Comparison of ENCODE assay signal across 12 mouse cellular contexts in genomic region chr11:19964333-19964732, GRCm38 (mm10). TPM values are rescaled to one million over a fixed set of nuclear protein-coding genes. Genes with fewer than 3 reads are reported as not detected.
A peak's percentile ranks its signal among the peaks of the same experiment; 100 is the strongest.
DNase-seq lines count a peak whose midpoint lies in the region; ATAC-seq and TF ChIP-seq lines count a peak whose summit lies in the region.
"Had no signal": no experiment of that assay in that cellular context is flagged by ENCODE, and none has a peak within 500 bp of the region (broad histone marks: within the 10 kb centered on the region; RNA-seq: fewer than 3 reads in every experiment).

No protein-coding gene starts in this region.

- peaks cover 14% of the 10 kb centered on the region for H3K4me1 ChIP-seq in hindbrain, embryonic 14.5 days (replicated peaks; ENCODE audit: control insufficient read depth, insufficient read depth, low read length)
- no peaks in the 10 kb centered on the region for H3K4me1 ChIP-seq in hindbrain, embryonic 11.5 days (replicated peaks; ENCODE audit: control insufficient read depth, insufficient read depth, low read length)
- H3K4me1 ChIP-seq in cortical plate, adult 2 months (ENCODE audit: control insufficient read depth, insufficient read depth, low read length): peaks cover 12% of the 10 kb centered on the region; the same call in 1 of the 2 replicates
- H3K4me1 ChIP-seq in embryonic facial prominence, embryonic 15.5 days: peaks cover 60% of the 10 kb centered on the region
- peaks cover 45% of the 10 kb centered on the region for H3K4me1 ChIP-seq in limb, embryonic 15.5 days

- H3K27ac ChIP-seq in hindbrain, embryonic 14.5 days: 0 out of 2 replicates have a peak overlapping the region, but pooled peaks have one; percentile 14
- no peak overlapping the region for H3K27ac ChIP-seq in hindbrain, embryonic 11.5 days (ENCODE audit: low read depth, low read length)
- H3K27ac ChIP-seq in cortical plate, adult 2 months (ENCODE audit: insufficient read depth, low read length): peak overlapping the region; percentile 36; the same call in 1 of the 2 replicates
- peak overlapping the region; percentile 68; the same call in 1 of the 2 replicates for H3K27ac ChIP-seq in embryonic facial prominence, embryonic 15.5 days (replicated peaks)
- H3K27ac ChIP-seq in limb, embryonic 15.5 days: peak overlapping the region; percentile 28; the same call in 1 of the 2 replicates

- no peak overlapping the region for H3K9ac ChIP-seq in hindbrain, embryonic 14.5 days
- no peak overlapping the region for H3K9ac ChIP-seq in hindbrain, embryonic 11.5 days (ENCODE audit: low read depth, low read length)
- H3K9ac ChIP-seq in embryonic facial prominence, embryonic 15.5 days: no peak overlapping the region
- no peak overlapping the region for H3K9ac ChIP-seq in limb, embryonic 15.5 days
- H3K9ac ChIP-seq: limb, embryonic 13.5 days; midbrain, embryonic 12.5 days had no signal

- ATAC-seq in hindbrain, embryonic 14.5 days (ENCODE audit: low FRiP score): no peak
- no peak for ATAC-seq in hindbrain, embryonic 11.5 days (ENCODE audit: low FRiP score)
- ATAC-seq in embryonic facial prominence, embryonic 15.5 days (ENCODE audit: insufficient number of reproducible peaks, low FRiP score, low TSS enrichment, low read depth): no peak
- no peak for ATAC-seq in limb, embryonic 15.5 days (ENCODE audit: insufficient number of reproducible peaks, low FRiP score, low TSS enrichment, low read depth)
- no peak for ATAC-seq in megakaryocyte progenitor cell, adult 5-6 weeks (replicated peaks; ENCODE audit: poor library complexity)

- 90% methylated on average over 5 of the region's 5 CpGs for WGBS in hindbrain, embryonic 14.5 days
- 89% methylated on average over 5 of the region's 5 CpGs for WGBS in hindbrain, embryonic 11.5 days
- WGBS in embryonic facial prominence, embryonic 15.5 days: 78% methylated on average over 5 of the region's 5 CpGs
- 73% methylated on average over 5 of the region's 5 CpGs for WGBS in limb, embryonic 15.5 days

- no peak overlapping the region for H3K4me3 ChIP-seq in hindbrain, embryonic 14.5 days (replicated peaks; ENCODE audit: low read length)
- H3K4me3 ChIP-seq in hindbrain, embryonic 11.5 days (ENCODE audit: low read depth, low read length): no peak overlapping the region
- H3K4me3 ChIP-seq in cortical plate, adult 2 months (ENCODE audit: insufficient read depth, low read length): no peak overlapping the region
- no peak overlapping the region for H3K4me3 ChIP-seq in embryonic facial prominence, embryonic 15.5 days (replicated peaks)
- H3K4me3 ChIP-seq in limb, embryonic 15.5 days: no peak overlapping the region
- H3K4me3 ChIP-seq: limb, embryonic 13.5 days; midbrain, embryonic 12.5 days had no signal

- H3K36me3 ChIP-seq in hindbrain, embryonic 14.5 days (replicated peaks; ENCODE audit: control insufficient read depth, insufficient read depth): no peaks in the 10 kb centered on the region
- H3K36me3 ChIP-seq in hindbrain, embryonic 11.5 days (ENCODE audit: control insufficient read depth, insufficient read depth, low read length): no peaks in the 10 kb centered on the region
- no peaks in the 10 kb centered on the region for H3K36me3 ChIP-seq in embryonic facial prominence, embryonic 15.5 days
- no peaks in the 10 kb centered on the region for H3K36me3 ChIP-seq in limb, embryonic 15.5 days
- H3K36me3 ChIP-seq: limb, embryonic 13.5 days; midbrain, embryonic 12.5 days had no signal

- H3K4me2 ChIP-seq in hindbrain, embryonic 14.5 days (replicated peaks): no peak overlapping the region
- H3K4me2 ChIP-seq in hindbrain, embryonic 11.5 days (replicated peaks; ENCODE audit: low read depth, low read length): no peak overlapping the region
- H3K4me2 ChIP-seq in embryonic facial prominence, embryonic 15.5 days (replicated peaks): no peak overlapping the region
- no peak overlapping the region for H3K4me2 ChIP-seq in limb, embryonic 15.5 days
- H3K4me2 ChIP-seq: midbrain, embryonic 12.5 days had no signal

- TF ChIP-seq CTCF in cortical plate, adult 2 months (IDR thresholded peaks at IDR 0.05; ENCODE audit: extremely low read depth, insufficient read depth, low read length): no peak

- no peaks in the 10 kb centered on the region for H3K27me3 ChIP-seq in hindbrain, embryonic 14.5 days (ENCODE audit: control insufficient read depth, insufficient read depth, low read length)
- no peaks in the 10 kb centered on the region for H3K27me3 ChIP-seq in hindbrain, embryonic 11.5 days (ENCODE audit: control insufficient read depth, insufficient read depth, low read length)
- no peaks in the 10 kb centered on the region for H3K27me3 ChIP-seq in embryonic facial prominence, embryonic 15.5 days
- H3K27me3 ChIP-seq in limb, embryonic 15.5 days: no peaks in the 10 kb centered on the region
- H3K27me3 ChIP-seq: limb, embryonic 13.5 days; midbrain, embryonic 12.5 days had no signal

- no peaks in the 10 kb centered on the region for H3K9me3 ChIP-seq in hindbrain, embryonic 14.5 days (ENCODE audit: control insufficient read depth, low read length)
- H3K9me3 ChIP-seq in hindbrain, embryonic 11.5 days (ENCODE audit: control insufficient read depth, low read length): no peaks in the 10 kb centered on the region
- H3K9me3 ChIP-seq in embryonic facial prominence, embryonic 15.5 days (replicated peaks): no peaks in the 10 kb centered on the region
- no peaks in the 10 kb centered on the region for H3K9me3 ChIP-seq in limb, embryonic 15.5 days
- H3K9me3 ChIP-seq: limb, embryonic 13.5 days; midbrain, embryonic 12.5 days had no signal

- no peak for TF ChIP-seq POLR2A in cortical plate, adult 2 months (IDR thresholded peaks at IDR 0.05; ENCODE audit: extremely low read depth, insufficient read depth, low read length)

- no peak for DNase-seq in hindbrain, embryonic 14.5 days (ENCODE audit: low spot score)
- no peak for DNase-seq in hindbrain, embryonic 11.5 days (ENCODE audit: low spot score)
- DNase-seq in frontal cortex, postnatal 10 days (ENCODE audit: low spot score in 2 of 2): no peak
- DNase-seq: cerebellum, postnatal 36 days; gastrocnemius, postnatal 25 days; thymus, postnatal 36 days had no signal

RNA-seq across cellular contexts. Expression of gene Spred2, which starts 40.2 kb away (rescaled TPM):
- polyA plus RNA-seq in hindbrain, embryonic 14.5 days (2014; fragmentation: Nextera tagmentation; extraction: Ambion mirVana): 6.4 and 8.0 TPM in 2 replicates
- 6.2 and 6.7 TPM in 2 replicates for polyA plus RNA-seq in hindbrain, embryonic 11.5 days (2014; fragmentation: Nextera tagmentation; extraction: Ambion mirVana)
- 42.0 and 43.0 TPM in 2 replicates for polyA plus RNA-seq in cortical plate, adult 2 months (2012; rRNA removed)
- polyA plus RNA-seq in embryonic facial prominence, embryonic 15.5 days (2015; fragmentation: Nextera tagmentation; extraction: Ambion mirVana): 8.5 and 9.7 TPM in 2 replicates
- 7.1 and 8.9 TPM in 2 replicates for polyA plus RNA-seq in limb, embryonic 15.5 days (2015; fragmentation: Nextera tagmentation; extraction: Ambion mirVana)
- 16.9 and 20.7 TPM in 2 replicates for total RNA-seq in megakaryocyte progenitor cell, adult 5-6 weeks (2015)
- 4.4 and 5.0 TPM in 2 replicates for total RNA-seq in megakaryocyte progenitor cell, adult 5-6 weeks (2017)
